In genomic region chr8:123278445-123278844, GRCm38 (mm10) we compare ENCODE assay signal across 31 mouse cellular contexts. TPM values are rescaled to one million over a fixed set of nuclear protein-coding genes. Genes with fewer than 3 reads are reported as not detected.
A peak's percentile ranks its signal among the peaks of the same experiment; 100 is the strongest.
DNase-seq lines count a peak whose midpoint lies in the region; ATAC-seq and TF ChIP-seq lines count a peak whose summit lies in the region.
"Had no signal": no experiment of that assay in that cellular context is flagged by ENCODE, and none has a peak within 500 bp of the region (broad histone marks: within the 10 kb centered on the region; RNA-seq: fewer than 3 reads in every experiment).

No protein-coding gene starts in this region.

- WGBS in neural tube, embryonic 13.5 days: 72% methylated on average over 7 of the region's 7 CpGs
- 64% methylated on average over 7 of the region's 7 CpGs for WGBS in neural tube, embryonic 15.5 days
- WGBS in bone marrow, adult 2 months: 69% methylated on average over 7 of the region's 7 CpGs
- WGBS in thymus, adult 2 months: 86% methylated on average over 7 of the region's 7 CpGs

- no peaks in the 10 kb centered on the region for H3K36me3 ChIP-seq in neural tube, embryonic 13.5 days
- H3K36me3 ChIP-seq in neural tube, embryonic 15.5 days: no peaks in the 10 kb centered on the region
- H3K36me3 ChIP-seq in C2C12 (ENCODE audit: control insufficient read depth, insufficient read depth): peaks cover 10% of the 10 kb centered on the region
- H3K36me3 ChIP-seq in thymus, adult 2 months (ENCODE audit: control insufficient read depth, insufficient read depth, low read length): no peaks in the 10 kb centered on the region
- H3K36me3 ChIP-seq: forebrain, embryonic 15.5 days had no signal

- TF ChIP-seq POLR2A in bone marrow, adult 2 months (IDR thresholded peaks at IDR 0.05; ENCODE audit: borderline replicate concordance, control insufficient read depth, low read depth, low read length): no peak
- TF ChIP-seq POLR2A in thymus, adult 2 months (IDR thresholded peaks at IDR 0.05; ENCODE audit: control insufficient read depth, extremely low read depth, insufficient read depth, low read length, poor library complexity): no peak

- no peaks in the 10 kb centered on the region for H3K9me3 ChIP-seq in neural tube, embryonic 13.5 days
- no peaks in the 10 kb centered on the region for H3K9me3 ChIP-seq in neural tube, embryonic 15.5 days (replicated peaks)
- H3K9me3 ChIP-seq: embryonic facial prominence, embryonic 10.5 days; embryonic facial prominence, embryonic 13.5 days; forebrain, embryonic 12.5 days; forebrain, embryonic 15.5 days; heart, embryonic 13.5 days had no signal

- no peaks in the 10 kb centered on the region for H3K4me1 ChIP-seq in neural tube, embryonic 13.5 days (replicated peaks)
- H3K4me1 ChIP-seq in neural tube, embryonic 15.5 days: no peaks in the 10 kb centered on the region
- peaks cover 6% of the 10 kb centered on the region for H3K4me1 ChIP-seq in bone marrow, adult 2 months (ENCODE audit: control insufficient read depth, insufficient read depth, low read length)
- no peaks in the 10 kb centered on the region for H3K4me1 ChIP-seq in thymus, adult 2 months (replicated peaks; ENCODE audit: control insufficient read depth, insufficient read depth, low read length)
- H3K4me1 ChIP-seq: embryonic facial prominence, embryonic 10.5 days; embryonic facial prominence, embryonic 13.5 days; forebrain, embryonic 12.5 days; forebrain, embryonic 15.5 days; heart, embryonic 13.5 days had no signal

- no peaks in the 10 kb centered on the region for H3K79me2 ChIP-seq in C2C12 (ENCODE audit: control insufficient read depth, insufficient read depth)

- no peaks in the 10 kb centered on the region for H3K79me3 ChIP-seq in C2C12 (ENCODE audit: low read depth)

- no peak overlapping the region for H3K4me2 ChIP-seq in neural tube, embryonic 13.5 days
- no peak overlapping the region for H3K4me2 ChIP-seq in neural tube, embryonic 15.5 days
- H3K4me2 ChIP-seq: embryonic facial prominence, embryonic 13.5 days; forebrain, embryonic 12.5 days; forebrain, embryonic 15.5 days; heart, embryonic 13.5 days; hindbrain, embryonic 14.5 days had no signal

- no peak overlapping the region for H3K4me3 ChIP-seq in neural tube, embryonic 13.5 days
- H3K4me3 ChIP-seq in neural tube, embryonic 15.5 days (replicated peaks): no peak overlapping the region
- H3K4me3 ChIP-seq in C2C12 (ENCODE audit: insufficient read depth, poor library complexity, severe bottlenecking): no peak overlapping the region
- peak overlapping the region; percentile 43 for H3K4me3 ChIP-seq in bone marrow, adult 2 months (replicated peaks; ENCODE audit: control insufficient read depth, low read depth, low read length)
- H3K4me3 ChIP-seq in layer of hippocampus, adult 2 months: no peak overlapping the region
- no peak overlapping the region for H3K4me3 ChIP-seq in thymus, adult 2 months (ENCODE audit: control insufficient read depth, insufficient read depth, low read length)
- H3K4me3 ChIP-seq: embryonic facial prominence, embryonic 10.5 days; embryonic facial prominence, embryonic 13.5 days; erythroblast, embryonic 14.5 days; forebrain, embryonic 12.5 days; forebrain, embryonic 15.5 days; heart, embryonic 13.5 days had no signal

- H3ac ChIP-seq in C2C12 (ENCODE audit: control insufficient read depth, insufficient read length, low read depth): no peak overlapping the region

- no peak for DNase-seq in layer of hippocampus, adult 2 months (ENCODE audit: low spot score in 2 of 2)
- no peak for DNase-seq in thymus, adult 2 months
- DNase-seq in adrenal gland, adult 18-20 months (ENCODE audit: low spot score in 2 of 2): no peak
- DNase-seq: adrenal gland, adult 2 months; adrenal gland, postnatal 14 days; B cell, adult 2 months; cerebellum, adult 11-12 months; cerebellum, adult 8-10 months; cerebellum, postnatal 10 days; cerebellum, postnatal 36 days; embryo, embryonic 11 days; gastrocnemius, postnatal 25 days; heart, adult 18-20 months; heart, postnatal 14 days; heart, postnatal 4 days had no signal

- H3K27me3 ChIP-seq in neural tube, embryonic 13.5 days: no peaks in the 10 kb centered on the region
- H3K27me3 ChIP-seq in neural tube, embryonic 15.5 days (replicated peaks): no peaks in the 10 kb centered on the region
- H3K27me3 ChIP-seq in C2C12 (ENCODE audit: control insufficient read depth, insufficient read depth, insufficient read length): no peaks in the 10 kb centered on the region
- no peaks in the 10 kb centered on the region for H3K27me3 ChIP-seq in thymus, adult 2 months (ENCODE audit: control insufficient read depth, insufficient read depth, low read length)
- H3K27me3 ChIP-seq: embryonic facial prominence, embryonic 13.5 days; forebrain, embryonic 12.5 days; forebrain, embryonic 15.5 days; heart, embryonic 13.5 days; Patski had no signal

- H3K27ac ChIP-seq in neural tube, embryonic 13.5 days (replicated peaks): no peak overlapping the region
- no peak overlapping the region for H3K27ac ChIP-seq in neural tube, embryonic 15.5 days (replicated peaks)
- peak overlapping the region; percentile 75 for H3K27ac ChIP-seq in bone marrow, adult 2 months (ENCODE audit: control insufficient read depth, insufficient read depth, low read depth, low read length, poor library complexity)
- no peak overlapping the region for H3K27ac ChIP-seq in layer of hippocampus, adult 2 months
- H3K27ac ChIP-seq in thymus, adult 2 months (ENCODE audit: control insufficient read depth, insufficient read depth, low read length): no peak overlapping the region
- H3K27ac ChIP-seq: embryonic facial prominence, embryonic 10.5 days; embryonic facial prominence, embryonic 13.5 days; forebrain, embryonic 12.5 days; forebrain, embryonic 15.5 days; heart, embryonic 13.5 days; hindbrain, embryonic 14.5 days; hindbrain, postnatal 0 days had no signal

- H3K9ac ChIP-seq in neural tube, embryonic 13.5 days: 0 out of 2 replicates have a peak overlapping the region, but pooled peaks have one; percentile 3
- H3K9ac ChIP-seq in neural tube, embryonic 15.5 days (replicated peaks): no peak overlapping the region
- H3K9ac ChIP-seq: embryonic facial prominence, embryonic 13.5 days; forebrain, embryonic 12.5 days; forebrain, embryonic 15.5 days; heart, embryonic 13.5 days; hindbrain, embryonic 14.5 days had no signal

- ATAC-seq in neural tube, embryonic 13.5 days (ENCODE audit: low read depth): no peak
- no peak for ATAC-seq in neural tube, embryonic 15.5 days (ENCODE audit: low FRiP score)
- ATAC-seq: CD4-positive, CD25-positive, alpha-beta regulatory T cell, adult 4 months; forebrain, embryonic 15.5 days; hindbrain, postnatal 0 days; inflammation-experienced regulatory T-cells, adult 6 months; Patski had no signal

- TF ChIP-seq CTCF in C2C12 (IDR thresholded peaks at IDR 0.05; ENCODE audit: control insufficient read depth, insufficient read depth, insufficient read length): no peak
- no peak for TF ChIP-seq CTCF in bone marrow, adult 2 months (IDR thresholded peaks at IDR 0.05; ENCODE audit: control insufficient read depth, insufficient read depth, low read length)
- no peak for TF ChIP-seq CTCF in layer of hippocampus, adult 2 months (conservative IDR thresholded peaks at IDR 0.05)
- no peak for TF ChIP-seq CTCF in thymus, adult 2 months (IDR thresholded peaks at IDR 0.05; ENCODE audit: borderline replicate concordance, control insufficient read depth, extremely low read depth, insufficient read depth, low read length, poor library complexity)

RNA-seq across cellular contexts. Expression of gene Vps9d1, which starts 24.3 kb away (rescaled TPM):
- polyA plus RNA-seq in neural tube, embryonic 13.5 days (2015; fragmentation: Nextera tagmentation; extraction: Ambion mirVana): 49.2 and 50.0 TPM in 2 replicates
- 55.6 and 61.5 TPM in 2 replicates for polyA plus RNA-seq in neural tube, embryonic 15.5 days (2015; fragmentation: Nextera tagmentation; extraction: Ambion mirVana)
- 8.5 TPM for polyA plus RNA-seq in C2C12 (2012; fragmentation: generic; extraction: Trizol)
- polyA plus RNA-seq in bone marrow, adult 2 months (2011; ENCODE audit: insufficient read depth, insufficient read length, low replicate concordance, missing spikeins): 12.4 and 30.1 TPM in 2 replicates
- 10 to 100 TPM; 59.5 to 70.3 TPM for total RNA-seq in layer of hippocampus, adult 2 months (2021)
- 151 and 152 TPM in 2 replicates for polyA plus RNA-seq in thymus, adult 2 months (2012; rRNA removed)
- total RNA-seq in adrenal gland, adult 18-20 months (2021): 10 to 100 TPM; 20.3 to 24.0 TPM

RNA-seq across cellular contexts. Expression of gene Zfp276, which starts 24.4 kb away (rescaled TPM):
- 22.1 and 24.1 TPM in 2 replicates for polyA plus RNA-seq in neural tube, embryonic 13.5 days (2015; fragmentation: Nextera tagmentation; extraction: Ambion mirVana)
- polyA plus RNA-seq in neural tube, embryonic 15.5 days (2015; fragmentation: Nextera tagmentation; extraction: Ambion mirVana): 21.6 and 21.7 TPM in 2 replicates
- polyA plus RNA-seq in C2C12 (2012; fragmentation: generic; extraction: Trizol): 10.6 TPM
- 10.9 and 29.2 TPM in 2 replicates for polyA plus RNA-seq in bone marrow, adult 2 months (2011; ENCODE audit: insufficient read depth, insufficient read length, low replicate concordance, missing spikeins)
- 10 to 100 TPM; 20.3 to 24.8 TPM for total RNA-seq in layer of hippocampus, adult 2 months (2021)
- polyA plus RNA-seq in thymus, adult 2 months (2012; rRNA removed): 75.5 and 82.4 TPM in 2 replicates
- total RNA-seq in adrenal gland, adult 18-20 months (2021): 10 to 100 TPM; 21.6 to 23.5 TPM

RNA-seq across cellular contexts. Expression of gene Fanca, which starts 39.9 kb away (rescaled TPM):
- 9.3 and 11.0 TPM in 2 replicates for polyA plus RNA-seq in neural tube, embryonic 13.5 days (2015; fragmentation: Nextera tagmentation; extraction: Ambion mirVana)
- 6.1 and 9.8 TPM in 2 replicates for polyA plus RNA-seq in neural tube, embryonic 15.5 days (2015; fragmentation: Nextera tagmentation; extraction: Ambion mirVana)
- 14.0 TPM for polyA plus RNA-seq in C2C12 (2012; fragmentation: generic; extraction: Trizol)
- 45.3 and 60.2 TPM in 2 replicates for polyA plus RNA-seq in bone marrow, adult 2 months (2011; ENCODE audit: insufficient read depth, insufficient read length, low replicate concordance, missing spikeins)
- 1 to 10 TPM; 1.7 to 2.8 TPM for total RNA-seq in layer of hippocampus, adult 2 months (2021)
- 84.5 and 97.2 TPM in 2 replicates for polyA plus RNA-seq in thymus, adult 2 months (2012; rRNA removed)
- total RNA-seq in adrenal gland, adult 18-20 months (2021): 1 to 10 TPM; 1.2 to 4.2 TPM
- total RNA-seq: gastrocnemius, adult 8-10 months had no signal

RNA-seq across cellular contexts. Expression of gene Spata2l, which starts 42.4 kb away (rescaled TPM):
- 4.4 and 4.8 TPM in 2 replicates for polyA plus RNA-seq in neural tube, embryonic 13.5 days (2015; fragmentation: Nextera tagmentation; extraction: Ambion mirVana)
- polyA plus RNA-seq in neural tube, embryonic 15.5 days (2015; fragmentation: Nextera tagmentation; extraction: Ambion mirVana): 11.3 and 12.8 TPM in 2 replicates
- polyA plus RNA-seq in C2C12 (2012; fragmentation: generic; extraction: Trizol): 0.89 TPM
- polyA plus RNA-seq in bone marrow, adult 2 months (2011; ENCODE audit: insufficient read depth, insufficient read length, low replicate concordance, missing spikeins): 2.8 TPM in 1 of 2 replicates, not detected in the other
- 10 to 100 TPM; 71.4 to 75.0 TPM for total RNA-seq in layer of hippocampus, adult 2 months (2021)
- 27.6 and 34.0 TPM in 2 replicates for polyA plus RNA-seq in thymus, adult 2 months (2012; rRNA removed)
- total RNA-seq in adrenal gland, adult 18-20 months (2021): 10 to 100 TPM; 10.5 to 14.2 TPM

RNA-seq across cellular contexts. Expression of gene Cdk10, which starts 53.8 kb away (rescaled TPM):
- 37.2 and 42.4 TPM in 2 replicates for polyA plus RNA-seq in neural tube, embryonic 13.5 days (2015; fragmentation: Nextera tagmentation; extraction: Ambion mirVana)
- 42.3 and 44.2 TPM in 2 replicates for polyA plus RNA-seq in neural tube, embryonic 15.5 days (2015; fragmentation: Nextera tagmentation; extraction: Ambion mirVana)
- 23.8 TPM for polyA plus RNA-seq in C2C12 (2012; fragmentation: generic; extraction: Trizol)
- polyA plus RNA-seq in bone marrow, adult 2 months (2011; ENCODE audit: insufficient read depth, insufficient read length, low replicate concordance, missing spikeins): 32.1 and 71.7 TPM in 2 replicates
- total RNA-seq in layer of hippocampus, adult 2 months (2021): 10 to 100 TPM; 93.9 to 98.8 TPM
- 63.4 and 70.8 TPM in 2 replicates for polyA plus RNA-seq in thymus, adult 2 months (2012; rRNA removed)
- 10 to 100 TPM; 49.6 to 62.2 TPM for total RNA-seq in adrenal gland, adult 18-20 months (2021)
